Mouse (Mus musculus): ENCODE results near the gene Map1s. TPM values are rescaled to one million over a fixed set of nuclear protein-coding genes. Genes with fewer than 3 reads are reported as not detected.
A peak's percentile ranks its signal among the peaks of the same experiment; 100 is the strongest.

Gene Map1s
- polyA plus RNA-seq, 2 experiments: 9.3 to 11.5 TPM

- no peak overlapping the region for H3K27ac ChIP-seq
- H3K4me1 ChIP-seq (replicated peaks; ENCODE audit: control insufficient read depth in 2 of 2, insufficient read depth in 2 of 2, low read length in 1 of 2): no peaks in the 10 kb centered on the region
- no peaks in the 10 kb centered on the region for H3K9me3 ChIP-seq (ENCODE audit: control insufficient read depth, low read length)
- no peak for DNase-seq (ENCODE audit: low read depth in 3 of 3, low spot score in 3 of 3)
- TF ChIP-seq EP300 (IDR thresholded peaks at IDR 0.05; ENCODE audit: low read depth) (no peak), CTCF (IDR thresholded peaks at IDR 0.05; ENCODE audit: low read depth) (no peak)
- no peak overlapping the region for H3K4me2 ChIP-seq (ENCODE audit: low read depth)
- no peaks in the 10 kb centered on the region for H3K27me3 ChIP-seq (ENCODE audit: control insufficient read depth, insufficient read depth, low read length)
- H3K9ac ChIP-seq (replicated peaks): no peak overlapping the region
- no peaks in the 10 kb centered on the region for H3K36me3 ChIP-seq (replicated peaks; ENCODE audit: control insufficient read depth, insufficient read depth, low read depth)
- 82% methylated on average over 11 of the region's 11 CpGs for WGBS (ENCODE audit: insufficient replicate concordance)
- no peak for ATAC-seq (ENCODE audit: insufficient read depth)
- H3K4me3 ChIP-seq (ENCODE audit: insufficient read depth in 1 of 2, low read depth in 2 of 2, low read length in 2 of 2): no peak overlapping the region
These were observed 26.0 kb downstream of the Map1s start for GRCm38 (mm10) chr8:70931731-70932130.

- DNase-seq (ENCODE audit: low read depth in 3 of 3, low spot score in 3 of 3) (no peak), ATAC-seq (ENCODE audit: insufficient read depth) (no peak)
- H3K27me3 ChIP-seq (ENCODE audit: control insufficient read depth, insufficient read depth, low read length): no peaks in the 10 kb centered on the region
- no peaks in the 10 kb centered on the region for H3K36me3 ChIP-seq (replicated peaks; ENCODE audit: control insufficient read depth, insufficient read depth, low read depth)
- no peak overlapping the region for H3K27ac ChIP-seq
- no peaks in the 10 kb centered on the region for H3K4me1 ChIP-seq (replicated peaks; ENCODE audit: control insufficient read depth in 2 of 2, insufficient read depth in 2 of 2, low read length in 1 of 2)
- no peak overlapping the region for H3K9ac ChIP-seq (replicated peaks)
- no peak overlapping the region for H3K4me3 ChIP-seq (ENCODE audit: insufficient read depth in 1 of 2, low read depth in 2 of 2, low read length in 2 of 2)
- no peak overlapping the region for H3K4me2 ChIP-seq (ENCODE audit: low read depth)
- no peaks in the 10 kb centered on the region for H3K9me3 ChIP-seq (ENCODE audit: control insufficient read depth, low read length)
- TF ChIP-seq EP300 (IDR thresholded peaks at IDR 0.05; ENCODE audit: low read depth) (no peak), CTCF (IDR thresholded peaks at IDR 0.05; ENCODE audit: low read depth) (no peak)
- 77% methylated on average over 4 of the region's 4 CpGs for WGBS (ENCODE audit: insufficient replicate concordance)
These were observed 27.3 kb downstream of the Map1s start for GRCm38 (mm10) chr8:70933036-70933435.

DNA sequence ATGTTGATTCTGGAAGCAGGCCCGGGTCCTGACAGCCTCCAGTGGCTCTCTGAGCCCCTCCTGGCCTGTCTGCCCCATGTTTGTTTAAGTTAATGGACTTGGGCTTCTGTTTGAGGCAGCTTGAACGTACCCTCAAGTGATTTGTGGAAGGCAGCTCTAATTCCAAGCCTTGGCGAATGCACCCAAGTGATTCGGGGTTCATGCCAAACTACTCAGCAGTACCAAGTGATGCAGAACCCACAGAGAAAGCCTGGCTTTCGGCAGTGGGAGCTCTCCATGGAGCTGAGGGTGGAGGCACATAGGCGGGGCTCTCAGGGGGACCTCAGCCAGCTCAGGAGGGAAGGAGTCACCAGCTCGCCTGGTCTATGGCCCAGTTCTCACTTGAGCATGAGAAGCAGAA lies 29.1 kb downstream of the Map1s start:
- 51% methylated on average over 7 of the region's 7 CpGs for WGBS (ENCODE audit: insufficient replicate concordance)
- no peak for ATAC-seq (ENCODE audit: insufficient read depth)
- no peak for TF ChIP-seq CTCF (IDR thresholded peaks at IDR 0.05; ENCODE audit: low read depth)
- no peak for TF ChIP-seq EP300 (IDR thresholded peaks at IDR 0.05; ENCODE audit: low read depth)

GRCm38 (mm10) chr8:70937200-70937599 lies 31.5 kb downstream of the Map1s start:
- Histone ChIP-seq H3K4me3 (ENCODE audit: insufficient read depth in 1 of 2, low read depth in 2 of 2, low read length in 2 of 2) (no peak overlapping the region), H3K9me3 (ENCODE audit: control insufficient read depth, low read length) (no peaks in the 10 kb centered on the region), H3K9ac (replicated peaks) (no peak overlapping the region), H3K4me1 (replicated peaks; ENCODE audit: control insufficient read depth in 2 of 2, insufficient read depth in 2 of 2, low read length in 1 of 2) (no peaks in the 10 kb centered on the region), H3K4me2 (ENCODE audit: low read depth) (no peak overlapping the region), H3K36me3 (replicated peaks; ENCODE audit: control insufficient read depth, insufficient read depth, low read depth) (no peaks in the 10 kb centered on the region), H3K27me3 (ENCODE audit: control insufficient read depth, insufficient read depth, low read length) (no peaks in the 10 kb centered on the region), H3K27ac (no peak overlapping the region)
- DNase-seq (ENCODE audit: low read depth in 3 of 3, low spot score in 3 of 3): no peak
- TF ChIP-seq EP300 (IDR thresholded peaks at IDR 0.05; ENCODE audit: low read depth): no peak
- no peak for TF ChIP-seq CTCF (IDR thresholded peaks at IDR 0.05; ENCODE audit: low read depth)
- ATAC-seq (ENCODE audit: insufficient read depth): no peak
- WGBS (ENCODE audit: insufficient replicate concordance): 64% methylated on average over 6 of the region's 6 CpGs

More for the DNA sequence above, 29.1 kb downstream of the Map1s start:
- Histone ChIP-seq H3K27ac (no peak overlapping the region), H3K9me3 (ENCODE audit: control insufficient read depth, low read length) (no peaks in the 10 kb centered on the region), H3K27me3 (ENCODE audit: control insufficient read depth, insufficient read depth, low read length) (no peaks in the 10 kb centered on the region), H3K4me1 (replicated peaks; ENCODE audit: control insufficient read depth in 2 of 2, insufficient read depth in 2 of 2, low read length in 1 of 2) (no peaks in the 10 kb centered on the region), H3K4me2 (ENCODE audit: low read depth) (no peak overlapping the region), H3K36me3 (replicated peaks; ENCODE audit: control insufficient read depth, insufficient read depth, low read depth) (no peaks in the 10 kb centered on the region), H3K4me3 (ENCODE audit: insufficient read depth in 1 of 2, low read depth in 2 of 2, low read length in 2 of 2) (no peak overlapping the region), H3K9ac (replicated peaks) (no peak overlapping the region)
- no peak for DNase-seq (ENCODE audit: low read depth in 3 of 3, low spot score in 3 of 3)

DNA sequence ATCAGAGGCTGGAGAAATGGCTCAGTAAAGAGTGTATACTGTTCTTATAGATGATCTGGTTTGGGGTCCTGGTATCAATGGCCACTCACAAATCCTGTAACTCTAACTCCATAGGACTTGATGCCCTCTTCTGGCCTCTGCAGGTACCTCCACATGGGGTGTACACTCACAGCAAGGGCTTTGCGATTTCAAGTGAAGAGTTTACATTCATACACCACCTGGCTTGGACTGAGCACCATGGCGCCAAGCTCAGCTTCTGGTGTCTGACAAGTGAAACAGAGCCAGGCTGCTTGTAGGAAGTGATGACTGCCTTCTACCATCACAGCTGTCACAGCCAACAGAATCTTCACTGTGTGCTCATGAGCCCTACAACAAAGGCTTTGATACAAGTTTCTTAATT lies 35.7 kb downstream of the Map1s start:
- Histone ChIP-seq H3K4me2 (ENCODE audit: low read depth) (no peak overlapping the region), H3K4me1 (replicated peaks; ENCODE audit: control insufficient read depth in 2 of 2, insufficient read depth in 2 of 2, low read length in 1 of 2) (no peaks in the 10 kb centered on the region), H3K36me3 (replicated peaks; ENCODE audit: control insufficient read depth, insufficient read depth, low read depth) (no peaks in the 10 kb centered on the region), H3K9ac (replicated peaks) (no peak overlapping the region), H3K4me3 (ENCODE audit: insufficient read depth in 1 of 2, low read depth in 2 of 2, low read length in 2 of 2) (no peak overlapping the region), H3K27ac (no peak overlapping the region), H3K27me3 (ENCODE audit: control insufficient read depth, insufficient read depth, low read length) (no peaks in the 10 kb centered on the region), H3K9me3 (ENCODE audit: control insufficient read depth, low read length) (no peaks in the 10 kb centered on the region)
- WGBS (ENCODE audit: insufficient replicate concordance): 53% methylated on average over 2 of the region's 2 CpGs
- ATAC-seq (ENCODE audit: insufficient read depth): no peak
- no peak for TF ChIP-seq EP300 (IDR thresholded peaks at IDR 0.05; ENCODE audit: low read depth)
- TF ChIP-seq CTCF (IDR thresholded peaks at IDR 0.05; ENCODE audit: low read depth): peak; percentile 22
- no peak for DNase-seq (ENCODE audit: low read depth in 3 of 3, low spot score in 3 of 3)

Measured in liver, embryonic 14.5 days (tissue).